Mouse (Mus musculus): ENCODE measurements around the gene Spata46. TPM values are rescaled to one million over a fixed set of nuclear protein-coding genes. Genes with fewer than 3 reads are reported as not detected.

Spata46 gene
- not detected for polyA plus RNA-seq (2014; fragmentation: Illumina TruSeq; extraction: RNeasy Lipid Tissue Mini Kit (QIAGEN cat#74804); ENCODE audit: insufficient read depth, low read depth, low replicate concordance)

GRCm38 (mm10) chr1:170308503-170308902 lies at the start of gene Spata46:
TSS of gene Spata46 (plus strand) at chr1:170308803.

DNA sequence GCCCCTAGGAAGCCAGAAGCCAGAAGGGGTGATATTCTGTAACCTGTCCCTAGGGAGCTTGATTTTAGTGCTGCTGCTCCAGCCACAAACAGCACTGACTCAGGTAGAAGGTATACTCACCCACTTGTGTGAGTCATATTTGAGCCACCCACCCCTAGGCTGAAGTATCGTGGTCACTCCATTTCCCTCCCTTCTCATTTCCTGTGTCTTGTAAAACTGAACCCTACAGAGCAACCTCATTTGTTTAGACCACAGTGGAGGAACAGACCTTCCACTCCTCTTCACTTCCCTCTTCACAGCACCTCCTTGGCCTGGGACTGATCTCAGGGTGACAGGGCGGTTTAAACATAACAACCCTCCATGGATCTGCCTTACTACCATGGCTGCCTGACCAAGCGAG lies 31.6 kb upstream of the Spata46 start, which contains the start of gene Sh2d1b1:
Gene Sh2d1b1 (plus strand): TSS at position 305 of the 400 bp plus-strand sequence.

GRCm38 (mm10) chr1:170306232-170306631 lies 2.4 kb upstream of the Spata46 start, which contains the start of gene Gm7694:
TSS of gene Gm7694 (minus strand) at chr1:170306332.

Other genes with a start within 250 kb of the Spata46 start
- gene Ddr2, start 198.0 kb upstream of the Spata46 start, polyA plus RNA-seq (2014; fragmentation: Illumina TruSeq; extraction: RNeasy Lipid Tissue Mini Kit (QIAGEN cat#74804); ENCODE audit: insufficient read depth, low read depth, low replicate concordance): 14.6 TPM
- 37.7 TPM for gene Uap1, start 133.8 kb upstream of the Spata46 start, polyA plus RNA-seq (2014; fragmentation: Illumina TruSeq; extraction: RNeasy Lipid Tissue Mini Kit (QIAGEN cat#74804); ENCODE audit: insufficient read depth, low read depth, low replicate concordance)
- gene Uhmk1, start 93.4 kb upstream of the Spata46 start, polyA plus RNA-seq (2014; fragmentation: Illumina TruSeq; extraction: RNeasy Lipid Tissue Mini Kit (QIAGEN cat#74804); ENCODE audit: insufficient read depth, low read depth, low replicate concordance): 18.7 TPM
- not detected for gene Sh2d1b2, start 76.1 kb upstream of the Spata46 start, polyA plus RNA-seq (2014; fragmentation: Illumina TruSeq; extraction: RNeasy Lipid Tissue Mini Kit (QIAGEN cat#74804); ENCODE audit: insufficient read depth, low read depth, low replicate concordance)
- gene Sh2d1b1, start 31.5 kb upstream of the Spata46 start, polyA plus RNA-seq (2014; fragmentation: Illumina TruSeq; extraction: RNeasy Lipid Tissue Mini Kit (QIAGEN cat#74804); ENCODE audit: insufficient read depth, low read depth, low replicate concordance): 5.4 TPM
- gene Gm7694, start 2.5 kb upstream of the Spata46 start, polyA plus RNA-seq (2014; fragmentation: Illumina TruSeq; extraction: RNeasy Lipid Tissue Mini Kit (QIAGEN cat#74804); ENCODE audit: insufficient read depth, low read depth, low replicate concordance): 3.7 TPM